Mouse (Mus musculus) heart, adult 9 months (tissue): ENCODE measurements around the gene Rab3d.

ENCODE experiments used
- DNase-seq, 2 experiments: peaks; one replicate each; pipeline ENCODE4 v3.0.0; 2022; ENCODE audit warnings: low spot score in 2 of 2

The Rab3d gene

GRCm38 (mm10) chr9:21938234-21938855 lies 20.4 kb upstream of the Rab3d start:
- no peak for DNase-seq

DNA sequence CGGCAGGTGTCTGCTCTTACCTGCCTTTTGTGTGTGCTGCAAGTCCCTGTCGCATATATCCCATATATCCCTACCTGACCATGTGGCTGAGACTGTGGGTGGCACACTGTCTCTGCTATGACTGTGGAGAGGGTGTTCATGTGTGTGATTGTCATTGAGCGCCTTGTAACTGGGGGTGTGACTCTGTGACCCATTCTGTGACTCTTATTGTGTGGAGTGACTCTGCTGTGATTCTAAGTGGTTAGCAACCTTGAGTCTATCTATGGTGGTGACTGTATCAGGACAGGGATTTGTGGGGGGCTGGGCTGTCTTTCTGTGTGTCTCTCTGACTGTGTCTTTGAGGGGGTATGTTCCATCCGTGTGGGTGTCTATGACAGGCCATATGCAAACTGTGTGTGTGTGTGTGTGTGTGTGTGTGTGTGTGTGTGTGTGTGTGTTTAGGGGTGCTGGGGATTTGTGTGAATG lies 19.8 kb upstream of the Rab3d start:
- no peak for DNase-seq

GRCm38 (mm10) chr9:21936692-21937570 lies 18.9 kb upstream of the Rab3d start, which contains the start of gene Plppr2:
Gene Plppr2 (plus strand): TSS chr9:21937033.
- DNase-seq = peak; percentile 91 to 96

DNA sequence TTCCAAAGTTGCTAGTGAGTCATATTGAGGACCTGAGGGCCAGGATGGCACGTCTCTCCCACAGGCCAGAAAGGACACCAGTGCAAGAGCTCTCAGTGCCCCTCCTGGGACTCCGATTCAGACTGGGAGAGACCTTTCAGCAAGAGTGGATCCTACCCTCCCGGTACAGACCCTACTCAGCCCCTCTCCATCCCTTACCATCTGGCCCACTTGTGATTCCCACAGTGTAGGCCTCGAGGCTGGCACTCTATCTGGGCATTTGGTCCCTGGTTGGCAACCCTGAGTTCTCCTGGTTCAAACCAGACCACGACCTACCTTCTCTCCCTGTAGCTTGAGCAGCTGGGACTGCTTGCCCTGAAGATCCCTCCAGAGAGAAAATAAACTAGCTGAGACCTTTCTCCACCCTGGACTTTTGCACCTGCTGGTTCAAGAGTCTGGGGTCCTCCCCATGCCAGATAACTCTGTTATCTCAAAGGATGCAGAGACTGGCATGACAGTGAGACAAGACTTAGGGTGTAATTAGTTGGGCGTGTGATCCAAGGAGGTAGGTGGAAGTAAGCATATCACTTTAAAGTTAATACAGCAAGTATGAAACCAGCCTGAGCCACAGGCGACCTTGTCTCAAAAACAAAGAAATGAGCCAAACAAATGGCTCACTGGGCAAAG lies 17.6 kb upstream of the Rab3d start:
- no peak for DNase-seq

DNA sequence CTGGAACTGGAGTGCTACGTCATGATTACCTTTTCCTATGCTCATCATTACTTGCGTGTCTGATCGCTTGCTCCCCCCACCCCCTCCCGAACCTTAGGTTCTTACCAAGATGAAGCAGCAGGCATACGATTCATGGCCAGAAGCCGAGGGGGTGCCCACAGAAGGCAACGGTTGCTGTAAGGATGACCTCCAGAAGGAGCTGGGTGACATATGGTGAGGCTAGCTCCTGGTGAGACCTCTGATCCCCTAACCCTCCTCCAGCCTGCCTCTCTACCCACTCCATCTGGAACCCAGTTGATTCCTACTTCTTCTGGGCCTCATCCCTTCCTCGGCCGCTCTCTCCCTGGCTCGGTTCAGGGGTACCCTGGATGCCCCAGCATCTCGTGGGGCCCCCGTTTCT lies 16.0 kb upstream of the Rab3d start:
- no peak for DNase-seq

GRCm38 (mm10) chr9:21932445-21933137 lies 14.6 kb upstream of the Rab3d start:
- DNase-seq = no peak

DNA sequence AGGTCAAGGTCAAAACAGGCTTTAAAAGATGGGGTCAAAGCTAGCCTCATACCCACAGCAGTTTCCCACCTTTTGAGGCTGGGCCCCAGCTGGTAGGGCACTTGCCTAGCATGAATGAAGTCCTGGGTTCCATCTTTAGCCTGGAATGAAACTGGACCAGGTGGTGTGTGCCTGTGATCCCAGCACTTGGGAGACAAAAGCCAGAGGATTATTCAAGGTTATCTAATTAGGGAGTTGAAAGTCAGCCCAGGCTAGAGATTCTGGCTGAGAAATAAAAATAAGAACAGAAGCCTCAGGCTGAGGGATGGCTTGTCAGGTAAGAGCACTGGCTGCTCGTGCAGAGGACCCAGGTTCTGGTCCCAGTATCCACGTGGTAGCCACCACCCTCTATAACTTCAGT lies 14.0 kb upstream of the Rab3d start:
- DNase-seq = no peak

- DNase-seq = no peak
These were observed 11.2 kb upstream of the Rab3d start for GRCm38 (mm10) chr9:21929208-21929607.

GRCm38 (mm10) chr9:21927208-21927753 lies 9.3 kb upstream of the Rab3d start, which contains the start of the genes Ccdc159 and Tmem205:
Gene Ccdc159 (plus strand): TSS chr9:21927471.
Gene Tmem205 (minus strand): TSS chr9:21927556.
- peak; percentile 96 to 98 for DNase-seq

GRCm38 (mm10) chr9:21926784-21927183 lies 8.8 kb upstream of the Rab3d start:
- no peak for DNase-seq

DNA sequence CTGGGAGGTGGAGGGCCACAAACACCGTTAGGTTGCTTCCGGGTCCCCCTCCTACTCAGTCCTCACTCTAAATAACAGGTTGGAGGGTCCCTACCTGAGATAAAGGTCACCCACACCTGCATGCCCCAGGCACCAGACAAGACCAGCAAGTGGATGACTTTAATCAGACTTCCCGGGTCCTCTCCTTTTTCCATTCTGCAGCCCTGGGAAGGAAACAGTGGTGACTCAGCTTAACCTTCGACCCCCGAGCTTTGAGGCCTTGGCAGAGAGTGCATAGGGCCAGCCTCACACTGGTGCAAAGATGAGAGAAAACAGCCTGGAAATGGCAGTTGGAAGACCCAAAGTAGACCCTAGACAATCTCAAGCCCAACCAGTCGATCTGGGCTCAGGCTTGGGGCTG lies 8.2 kb upstream of the Rab3d start:
- DNase-seq = no peak

DNA sequence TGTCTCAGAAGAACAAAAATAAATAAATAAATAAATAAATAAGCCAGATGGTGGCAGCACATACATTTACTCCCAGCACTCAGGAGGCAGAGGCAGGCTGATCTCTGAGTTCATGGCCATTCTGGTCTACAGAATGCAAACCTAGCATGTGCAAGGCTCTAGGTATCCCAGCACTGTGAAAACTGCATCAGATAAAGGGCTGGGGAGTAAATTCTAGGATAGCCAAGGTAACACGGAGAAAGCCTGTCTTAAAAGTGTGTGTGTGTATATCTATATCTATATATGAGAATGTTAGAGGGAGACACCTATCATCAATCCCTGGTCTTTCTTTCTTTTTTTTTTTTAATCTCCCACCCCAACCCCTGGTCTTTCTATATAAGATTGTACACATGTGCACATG lies 7.5 kb upstream of the Rab3d start:
- DNase-seq = no peak

DNA sequence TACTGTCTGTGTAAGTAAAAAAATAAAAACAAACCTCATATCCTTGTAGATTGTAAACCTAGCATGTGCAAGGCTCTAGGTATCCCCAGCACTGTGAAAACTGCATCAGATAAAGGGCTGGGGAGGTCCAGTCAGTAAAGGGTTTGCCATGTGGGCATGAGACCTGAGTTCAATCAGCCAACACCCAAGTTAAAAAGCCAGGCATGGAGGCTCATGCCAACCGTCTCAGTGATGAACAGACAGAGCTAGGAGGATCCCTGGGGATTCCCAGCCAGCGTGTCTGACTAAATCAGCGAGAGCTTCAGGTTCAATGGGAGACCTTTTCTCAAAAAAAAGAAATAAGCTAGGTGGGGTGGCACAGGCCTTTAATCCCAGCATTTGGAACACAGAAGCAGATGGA lies 7.0 kb upstream of the Rab3d start:
- no peak for DNase-seq

- DNase-seq = peak; percentile 97
These were observed 6.1 kb upstream of the Rab3d start for GRCm38 (mm10) chr9:21924099-21924493.

- no peak for DNase-seq
These were observed 5.6 kb upstream of the Rab3d start for GRCm38 (mm10) chr9:21923490-21924098.

DNA sequence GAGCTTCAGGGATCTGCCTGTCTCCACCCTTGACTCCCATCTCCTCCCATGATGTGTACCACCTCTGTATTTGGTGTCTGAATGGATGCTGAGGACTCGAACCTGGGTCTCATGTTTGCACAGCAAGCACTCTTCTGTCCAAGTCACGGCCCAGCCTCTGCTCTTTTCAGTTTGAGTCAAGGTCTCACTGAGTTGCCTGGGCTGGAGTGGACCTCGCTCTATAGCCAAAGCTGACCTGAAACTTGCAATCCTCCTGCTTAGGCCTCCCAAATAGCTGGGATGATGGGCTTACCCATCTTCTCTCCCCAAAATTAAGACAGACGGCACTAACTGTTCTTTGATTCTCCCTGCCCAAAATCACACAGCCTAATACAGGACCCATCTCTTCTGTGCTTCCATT lies 5.0 kb upstream of the Rab3d start:
- no peak for DNase-seq

DNA sequence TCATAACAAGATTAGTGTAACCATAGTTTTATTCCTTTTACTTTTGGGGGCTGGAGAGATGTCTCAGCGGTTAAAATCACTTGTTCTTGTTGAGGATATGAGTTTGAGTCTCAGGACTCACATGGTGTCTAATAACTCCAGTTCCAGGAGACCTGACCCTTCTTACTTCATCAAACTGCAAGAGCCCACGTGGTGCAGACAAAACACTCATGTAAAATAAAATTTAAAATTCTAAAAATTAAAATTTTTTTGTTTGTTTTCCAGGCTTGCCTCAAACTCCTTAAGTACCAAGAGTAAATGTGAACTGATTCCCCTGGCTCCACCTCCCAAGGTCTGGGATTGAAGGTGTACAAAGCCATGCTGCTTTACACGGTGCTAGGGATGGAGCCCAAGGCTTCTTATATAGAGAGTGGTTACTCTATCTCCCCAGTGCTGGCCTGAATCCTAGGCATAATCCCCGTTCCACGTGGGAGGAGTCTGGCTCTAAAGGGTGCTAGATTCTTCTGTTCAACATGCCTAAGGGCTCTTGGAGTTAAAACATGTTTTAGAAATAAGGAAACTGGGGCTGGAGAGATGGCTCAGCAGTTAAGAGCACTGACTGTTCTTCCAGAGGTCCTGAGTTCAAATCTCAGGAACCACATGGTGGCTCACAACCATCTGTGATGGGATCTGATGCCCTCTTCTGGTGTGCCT lies 846 bp upstream of the Rab3d start:
- no peak for DNase-seq

DNA sequence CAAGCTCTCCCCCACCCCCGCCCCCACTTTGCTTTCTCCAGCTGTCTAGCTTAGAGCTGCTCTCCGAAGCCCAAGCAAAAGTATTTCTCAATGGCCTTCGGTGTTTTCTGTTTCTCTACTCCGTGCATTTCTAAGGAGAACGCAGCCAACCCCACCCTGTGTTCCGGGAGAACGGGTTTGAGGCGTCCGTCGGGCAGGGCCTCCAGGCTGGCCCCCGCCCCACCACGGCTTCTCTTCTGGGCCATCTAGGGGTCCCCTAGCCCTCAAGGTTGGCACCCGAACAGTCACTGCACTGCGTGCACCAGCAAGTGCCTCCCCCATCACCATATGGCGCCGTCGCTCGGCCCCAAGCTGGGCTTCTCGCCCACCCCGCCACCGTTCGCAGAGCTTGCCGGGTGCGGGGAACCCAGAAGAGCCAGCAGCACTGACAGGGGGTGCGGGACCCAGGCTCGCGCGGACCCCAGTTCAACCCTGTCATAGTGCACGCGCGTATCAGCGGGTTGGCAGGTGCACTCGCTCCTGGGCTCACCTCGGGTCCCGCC lies 428 bp downstream of the Rab3d start:
- peak in 1 of 2 experiments; percentile 39 for DNase-seq

- DNase-seq = no peak
These were observed 1.0 kb downstream of the Rab3d start for GRCm38 (mm10) chr9:21916851-21917492.
